In the genomic region with DNA sequence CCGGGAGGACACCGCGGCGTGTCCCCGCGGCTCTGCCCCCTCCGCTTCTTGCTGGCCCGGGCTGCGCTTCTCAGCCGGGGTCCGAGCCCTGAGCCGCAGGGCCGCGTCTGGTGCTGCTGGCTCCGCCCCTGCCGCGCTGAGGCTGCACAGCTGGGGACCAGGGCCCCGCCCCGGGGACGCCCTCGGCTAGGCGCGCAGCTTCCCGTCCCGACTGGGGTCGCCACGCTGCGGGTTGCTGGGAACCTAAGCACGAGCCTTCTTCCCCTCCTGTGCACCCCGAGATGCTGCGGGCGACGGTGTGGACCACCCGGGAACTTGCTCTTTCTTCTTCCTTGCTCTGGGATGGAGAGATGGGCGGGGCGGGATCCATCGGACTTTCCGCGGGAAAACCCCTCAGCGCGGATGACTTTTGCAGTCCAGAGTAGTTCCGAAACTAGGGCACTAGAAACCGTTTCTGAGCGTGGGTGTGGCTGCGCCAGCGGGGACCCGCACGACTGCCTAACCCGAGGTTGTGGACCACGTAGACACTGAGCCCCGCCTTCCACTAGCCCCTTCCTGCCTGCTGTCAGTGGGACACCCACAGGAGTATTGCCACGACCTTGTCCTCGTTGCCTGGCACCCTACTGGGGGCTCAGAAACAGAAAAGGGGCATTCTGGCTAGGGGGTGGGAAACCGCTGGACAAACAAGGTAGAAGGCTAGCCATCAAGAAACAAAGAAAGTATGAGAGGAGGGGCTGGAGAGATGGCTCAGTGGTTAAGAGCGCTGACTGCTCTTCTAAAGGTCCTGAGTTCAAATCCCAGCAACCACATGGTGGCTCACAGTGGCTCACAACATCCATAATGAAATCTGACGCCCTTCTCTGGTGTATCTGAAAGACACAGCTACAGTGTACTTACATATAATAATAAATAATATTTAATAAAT, we compare ENCODE assay signal across 8 mouse cellular contexts. TPM values are rescaled to one million over a fixed set of nuclear protein-coding genes. Genes with fewer than 3 reads are reported as not detected.
A peak's percentile ranks its signal among the peaks of the same experiment; 100 is the strongest.
DNase-seq lines count a peak whose midpoint lies in the region.

A gene (minus strand): TSS at position 148 of the 925 bp plus-strand sequence.

- peak; percentile 89 for DNase-seq in CD4-positive, CD25-positive, alpha-beta regulatory T cell, adult 2 months (ENCODE audit: low read depth, low spot score)
- DNase-seq in adrenal gland, adult 8-10 months, result peak; percentile 36
- DNase-seq in embryo, embryonic 9.5 days (ENCODE audit: extremely low spot score), result peak; percentile 81
- DNase-seq in heart, adult 9 months (ENCODE audit: low spot score in 2 of 2), result peak; percentile 68 to 72
- DNase-seq in kidney, adult 9 months, result peak; percentile 34
- DNase-seq in lung, postnatal 25 days (ENCODE audit: low spot score), result peak; percentile 57
- DNase-seq in ovary, postnatal 36 days (ENCODE audit: low spot score), result peak; percentile 62
- DNase-seq in urinary bladder, postnatal 4 days (ENCODE audit: low spot score in 2 of 2), result peak; percentile 45 to 64

RNA-seq across cellular contexts. Expression of the gene that starts here (rescaled TPM):
- total RNA-seq in adrenal gland, adult 8-10 months (2022), result 10 to 100 TPM in 1 of 4 experiments, 1 to 10 TPM in 3; 7.7 to 10.2 (median 8.5) TPM

Comparison
In these comparisons a context has a peak if more than half of its experiments do, and no peak if none do; other contexts are left out.
1. Peak in every context shown above with its lines: DNase-seq.
2. DNase-seq: peak in every context shown above with its lines; median percentile 89 in CD4-positive, CD25-positive, alpha-beta regulatory T cell, adult 2 months; 81 in embryo, embryonic 9.5 days; 70 in heart, adult 9 months; 62 in ovary, postnatal 36 days; 57 in lung, postnatal 25 days; 54 in urinary bladder, postnatal 4 days; 36 in adrenal gland, adult 8-10 months; 34 in kidney, adult 9 months.